Mouse (Mus musculus) layer of hippocampus, adult 9-10 months (tissue): ENCODE results near the gene Htra1.

ENCODE experiments used
- DNase-seq: peaks from one replicate; pipeline ENCODE4 v3.0.0; 2022; ENCODE audit warnings: low spot score

The Htra1 gene

DNA sequence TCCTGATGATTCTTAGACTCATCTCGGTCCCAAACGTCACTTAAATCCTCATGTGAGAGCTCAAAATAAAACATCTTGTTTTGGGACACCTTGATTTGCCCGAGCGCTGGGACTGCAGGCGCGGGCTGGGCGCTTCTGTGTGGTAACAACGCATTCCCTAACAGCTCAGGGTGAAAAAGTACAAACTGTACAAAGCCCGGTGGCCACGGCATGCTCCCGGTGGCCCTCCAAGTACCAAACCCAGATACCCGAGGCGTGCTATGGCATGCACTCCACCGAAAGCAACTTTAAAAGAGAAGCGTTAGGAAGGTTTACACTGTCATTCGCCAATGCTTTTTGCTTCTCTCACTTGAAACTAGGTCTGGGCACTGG lies 504 bp upstream of the Htra1 start:
- no peak for DNase-seq

- no peak for DNase-seq
Observed at GRCm38 (mm10) chr7:130936472-130936951, 601 bp downstream of the Htra1 start.

DNA sequence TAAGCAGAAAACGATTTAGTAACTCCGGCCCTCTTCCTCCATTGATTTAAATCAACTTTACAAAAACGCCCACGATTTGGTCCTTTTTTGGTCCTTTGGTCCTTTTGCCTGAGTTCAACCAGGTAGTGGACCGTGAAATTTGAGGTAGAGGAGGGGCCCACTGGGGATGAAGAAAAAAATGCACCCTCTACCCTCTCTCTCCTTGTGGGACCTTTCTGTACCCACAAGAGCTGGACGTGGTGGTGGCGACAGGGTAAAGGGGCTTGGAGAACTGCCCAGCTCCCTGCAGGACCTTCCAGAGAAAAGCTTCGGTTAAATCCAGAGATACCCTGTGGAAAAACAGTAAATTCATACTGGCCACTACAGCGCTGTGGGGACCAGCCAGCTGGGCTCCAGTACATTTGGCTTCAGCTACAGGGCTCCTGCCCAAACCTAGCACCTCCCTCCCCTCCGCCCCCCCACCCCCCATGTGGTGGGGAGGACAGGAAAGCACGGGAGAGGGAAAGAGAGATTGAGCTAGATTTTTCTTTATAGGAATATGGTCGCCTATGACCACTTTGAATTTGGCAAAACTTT lies 1.4 kb downstream of the Htra1 start:
- DNase-seq = no peak

DNA sequence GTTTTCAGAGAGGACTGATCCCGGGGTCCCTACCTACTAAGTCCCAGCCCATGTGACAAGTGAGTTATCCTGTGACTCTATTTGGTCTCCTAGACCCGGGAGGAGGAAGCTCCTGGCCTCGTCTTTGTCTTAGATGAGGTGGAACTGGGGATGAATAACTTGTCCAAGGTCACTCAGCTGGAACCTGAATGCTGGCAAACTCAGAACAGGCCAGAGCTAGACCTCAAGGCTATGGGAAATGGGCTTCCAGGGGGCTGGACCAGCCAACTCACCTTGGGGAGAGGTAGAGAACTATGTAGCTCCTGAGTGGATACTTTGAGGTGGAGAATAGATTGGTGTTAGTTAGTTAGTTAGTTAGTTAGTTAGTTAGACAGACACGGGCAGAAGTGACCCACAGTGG lies 2.1 kb downstream of the Htra1 start:
- DNase-seq = no peak

GRCm38 (mm10) chr7:130938896-130939295 lies 3.0 kb downstream of the Htra1 start:
- no peak for DNase-seq

GRCm38 (mm10) chr7:130940733-130941132 lies 4.8 kb downstream of the Htra1 start:
- DNase-seq = no peak

DNA sequence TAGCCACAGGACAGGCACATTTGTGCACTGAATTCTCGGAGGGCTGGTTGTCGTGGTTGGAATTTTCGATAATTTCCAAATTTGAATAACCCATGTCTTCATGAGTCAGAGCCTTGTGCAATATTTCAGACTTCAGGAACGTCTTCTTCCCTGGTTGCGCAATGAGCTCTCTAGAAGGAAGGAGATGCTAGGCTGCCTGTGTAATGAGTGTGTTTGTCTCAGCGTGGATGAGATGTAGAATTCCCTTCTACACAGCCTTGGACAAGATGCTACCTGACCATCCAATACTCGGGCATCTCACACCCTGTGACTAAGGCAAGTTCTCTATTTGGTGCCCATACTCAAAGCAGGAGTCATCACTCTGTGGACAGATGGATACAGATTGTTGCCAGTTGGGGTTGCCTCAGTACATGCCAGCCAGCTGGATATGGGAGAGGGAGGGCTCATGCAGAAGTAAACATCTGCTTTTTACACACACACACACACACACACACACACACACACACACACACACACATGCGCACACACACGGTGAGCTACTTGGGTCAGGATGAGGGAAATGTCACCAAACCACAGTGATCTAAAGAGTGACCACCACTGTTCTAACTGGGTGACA lies 7.5 kb downstream of the Htra1 start:
- DNase-seq = no peak

GRCm38 (mm10) chr7:130944766-130945475 lies 9.0 kb downstream of the Htra1 start:
- DNase-seq = no peak

DNA sequence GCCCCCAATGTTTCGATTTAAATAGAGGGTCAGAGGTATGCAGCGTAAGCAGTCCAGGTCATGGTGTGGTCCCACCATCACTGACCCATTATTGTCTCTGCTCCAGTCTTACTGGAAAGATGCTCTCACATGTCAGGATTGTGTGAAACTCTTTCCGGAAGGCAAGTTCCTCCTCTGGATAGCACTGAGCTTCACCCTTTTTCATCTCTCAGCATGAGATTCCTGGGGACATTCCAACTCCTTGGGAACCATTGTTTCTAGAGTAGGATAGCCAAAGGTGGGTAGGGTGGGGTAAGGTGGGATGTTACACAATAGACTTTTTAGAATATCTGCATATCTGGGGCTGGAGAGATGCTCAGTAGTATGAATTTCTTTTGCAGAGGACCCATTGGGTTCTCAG lies 9.8 kb downstream of the Htra1 start:
- DNase-seq = no peak

GRCm38 (mm10) chr7:130946303-130946702 lies 10.4 kb downstream of the Htra1 start:
- DNase-seq = no peak

DNA sequence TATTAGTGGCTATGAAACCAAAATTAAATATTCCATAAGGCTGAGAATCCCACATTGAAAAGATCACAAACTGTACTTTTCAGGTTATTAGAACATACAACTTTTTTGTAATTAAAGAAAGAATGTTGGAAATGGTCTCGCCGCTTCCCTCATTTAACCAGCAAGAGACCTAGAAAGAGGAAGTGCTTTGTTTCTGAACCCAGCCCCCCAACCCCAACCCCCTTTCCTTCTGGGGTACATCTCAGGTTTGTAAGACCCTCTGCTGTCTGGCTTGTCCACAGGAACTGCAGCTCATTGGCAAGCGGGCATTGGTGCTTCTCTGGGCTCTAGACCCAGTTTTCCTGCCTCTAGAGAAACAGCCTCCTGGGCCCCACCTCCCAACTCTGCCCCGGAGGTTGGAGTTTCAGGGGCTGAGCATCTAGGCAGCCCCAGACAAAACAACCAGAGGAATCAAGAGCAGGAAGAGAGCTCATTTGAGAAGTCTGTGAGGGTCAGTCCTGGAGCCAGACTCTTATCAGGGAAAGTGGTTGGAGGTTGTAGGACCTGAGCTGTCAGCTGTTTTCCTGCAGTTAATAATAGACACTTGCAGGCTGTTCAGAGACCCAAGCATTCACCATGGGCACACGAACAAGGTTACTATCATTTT lies 12.8 kb downstream of the Htra1 start:
- DNase-seq = no peak

DNA sequence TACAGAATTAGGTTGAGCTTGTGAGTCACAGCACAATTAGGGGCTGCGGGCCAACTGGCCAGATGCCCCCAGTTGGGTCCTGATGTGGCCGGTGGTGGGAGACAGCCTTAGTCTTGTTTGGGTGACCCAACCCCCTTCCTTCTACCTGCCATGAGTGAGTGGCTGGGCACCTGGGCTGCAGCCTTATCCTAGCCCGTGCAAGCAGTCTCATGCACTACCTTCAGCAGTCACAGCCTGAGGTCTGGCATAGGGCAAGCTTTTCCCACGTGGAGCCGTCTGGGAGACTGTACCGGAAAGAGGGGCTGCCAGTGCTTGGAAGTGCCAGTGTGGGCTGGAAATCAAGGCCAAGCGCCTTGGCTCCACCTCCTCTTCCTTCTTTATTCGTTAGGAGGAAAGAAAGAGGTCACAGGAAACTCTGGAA lies 13.4 kb downstream of the Htra1 start:
- no peak for DNase-seq

DNA sequence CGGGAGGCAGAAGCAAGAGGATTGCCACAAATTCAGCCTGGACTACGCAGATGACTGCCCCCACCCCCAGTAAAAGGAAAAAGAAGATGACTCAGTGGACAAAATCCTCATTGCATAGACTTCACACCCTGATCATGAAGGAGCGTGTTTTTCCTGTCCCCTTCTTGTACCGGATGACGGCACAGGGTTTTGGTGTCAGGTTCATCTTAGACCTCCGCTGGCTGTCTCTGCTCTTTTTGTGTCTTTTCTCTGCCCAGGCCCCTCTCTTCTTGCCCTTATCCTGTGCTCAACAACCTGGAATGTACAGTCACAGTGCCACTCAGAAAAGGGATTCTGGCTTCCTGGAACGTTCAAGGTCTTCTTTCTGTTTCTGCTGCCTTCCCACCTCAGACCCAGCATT lies 14.6 kb downstream of the Htra1 start:
- no peak for DNase-seq

GRCm38 (mm10) chr7:130951004-130951403 lies 15.1 kb downstream of the Htra1 start:
- no peak for DNase-seq

DNA sequence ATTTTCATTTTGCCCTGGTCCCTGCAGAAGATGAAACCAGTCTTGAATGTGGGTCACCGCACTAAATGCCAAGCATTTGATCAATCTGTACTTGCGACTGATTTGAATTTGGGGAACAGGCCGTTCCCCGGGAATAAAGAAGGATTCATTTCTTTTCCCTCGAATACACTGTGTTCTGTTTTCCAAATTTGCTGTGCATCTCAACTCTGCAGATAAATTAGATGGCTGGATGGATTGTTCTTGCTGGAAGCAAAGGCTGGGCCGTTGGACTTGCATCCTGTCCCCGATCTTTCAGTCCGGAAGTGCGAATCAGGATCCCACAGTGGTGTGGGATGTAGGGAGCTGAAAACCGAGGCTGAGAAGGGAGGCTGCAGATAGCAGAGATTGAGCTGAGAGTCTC lies 17.5 kb downstream of the Htra1 start:
- DNase-seq = no peak

- DNase-seq = no peak
Observed at GRCm38 (mm10) chr7:130954177-130954601, 18.3 kb downstream of the Htra1 start.

DNA sequence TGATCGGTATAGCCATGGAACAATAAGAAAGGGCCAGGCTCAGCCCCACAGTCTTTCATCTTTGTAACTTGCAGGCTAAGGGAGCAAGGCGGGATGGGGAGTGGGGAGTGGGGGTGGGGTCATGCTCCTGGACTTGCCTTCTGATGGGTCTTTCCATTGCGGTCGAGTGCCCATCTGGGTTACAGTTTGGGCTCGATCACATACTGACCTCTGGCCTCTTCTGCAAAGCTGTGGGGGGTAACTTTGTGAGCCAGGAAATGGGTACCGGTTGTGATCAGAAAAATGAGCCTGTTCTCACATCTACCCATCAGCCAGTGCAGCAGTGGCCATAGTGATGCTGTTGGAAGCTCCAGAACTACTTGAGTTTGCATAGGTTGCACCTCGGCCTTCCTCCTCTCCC lies 22.6 kb downstream of the Htra1 start:
- DNase-seq = no peak

DNA sequence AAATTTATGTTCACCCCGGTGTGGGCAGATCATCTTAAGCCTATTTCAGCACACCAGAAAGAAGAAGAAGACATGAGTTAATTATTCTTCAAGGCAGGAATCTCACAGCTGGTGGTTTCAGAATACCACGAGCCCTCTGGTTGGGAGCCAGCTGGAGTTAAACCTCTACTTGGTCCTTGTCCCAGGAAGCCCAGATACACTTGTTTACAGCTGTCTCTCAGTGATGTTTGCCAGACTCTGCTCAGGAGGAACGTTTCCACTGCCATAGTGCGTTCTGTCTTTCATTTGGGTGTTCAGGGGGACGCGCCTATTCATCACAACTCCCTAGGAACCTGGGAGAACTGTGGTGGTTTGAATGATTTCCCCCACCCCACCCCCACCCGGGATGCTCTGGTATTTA lies 24.0 kb downstream of the Htra1 start:
- DNase-seq = no peak

GRCm38 (mm10) chr7:130961429-130961828 lies 25.5 kb downstream of the Htra1 start:
- no peak for DNase-seq

GRCm38 (mm10) chr7:130964686-130965085 lies 28.8 kb downstream of the Htra1 start:
- no peak for DNase-seq

DNA sequence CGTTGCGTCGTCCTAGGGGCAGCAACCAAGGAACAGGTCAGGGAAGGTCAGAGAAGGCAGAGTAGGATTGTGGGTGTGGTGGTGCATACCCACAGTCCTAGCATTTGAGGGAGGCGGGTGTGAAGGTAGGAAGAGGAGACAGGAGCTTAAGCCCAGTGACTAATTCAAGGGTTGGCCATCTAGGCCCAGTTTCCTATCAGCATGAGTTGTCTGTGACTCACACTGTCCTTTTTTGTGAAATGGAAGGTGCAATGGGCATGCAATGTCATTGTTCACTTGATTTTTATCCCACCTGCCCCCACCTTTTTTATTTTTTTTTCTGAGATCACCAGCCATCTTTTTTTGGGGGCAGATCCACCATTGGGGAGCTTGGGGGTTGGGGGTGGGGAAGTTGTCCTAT lies 29.5 kb downstream of the Htra1 start:
- no peak for DNase-seq

GRCm38 (mm10) chr7:130965909-130966365 lies 30.0 kb downstream of the Htra1 start:
- no peak for DNase-seq

- DNase-seq = no peak
Observed at GRCm38 (mm10) chr7:130966451-130966850, 30.5 kb downstream of the Htra1 start.
